Mouse (Mus musculus): Measurements from ENCODE around the gene Slc35a1. TPM values are rescaled to one million over a fixed set of nuclear protein-coding genes. Genes with fewer than 3 reads are reported as not detected.
A peak's percentile ranks its signal among the peaks of the same experiment; 100 is the strongest.

The Slc35a1 gene
- polyA plus RNA-seq, 1 experiment from 2014 or later: 46.1 TPM

DNA sequence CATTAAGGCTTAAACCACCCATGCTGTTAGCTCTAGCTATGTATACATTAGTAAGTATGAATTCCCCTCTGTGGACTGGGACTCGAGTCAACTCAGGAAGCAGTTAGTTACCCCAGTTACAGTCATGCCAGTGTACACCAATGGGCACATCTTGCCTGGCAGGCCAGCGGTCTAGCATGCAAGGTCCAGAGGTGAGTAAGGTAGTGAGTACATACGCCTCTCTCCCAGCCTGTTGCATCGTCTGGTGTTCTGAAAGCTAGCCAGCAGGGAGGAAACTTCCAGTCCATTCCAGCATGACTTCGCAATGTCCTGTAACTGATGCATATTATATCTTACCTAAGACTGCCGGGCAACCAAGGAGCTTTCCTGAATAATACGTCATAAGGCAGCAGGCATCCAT lies 34.1 kb downstream of the Slc35a1 start:
- Histone ChIP-seq H3K4me2 (no peak overlapping the region), H3K27me3 (replicated peaks) (no peaks in the 10 kb centered on the region), H3K27ac (ENCODE audit: poor library complexity, severe bottlenecking) (no peak overlapping the region), H3K9me3 (replicated peaks) (no peaks in the 10 kb centered on the region), H3K4me1 (replicated peaks) (no peaks in the 10 kb centered on the region), H3K4me3 (no peak overlapping the region), H3K36me3 (peaks cover 56% of the 10 kb centered on the region), H3K9ac (no peak overlapping the region)
- no peak for ATAC-seq (ENCODE audit: insufficient number of reproducible peaks, low FRiP score)
- 90% methylated on average over 7 of the region's 7 CpGs for WGBS

DNA sequence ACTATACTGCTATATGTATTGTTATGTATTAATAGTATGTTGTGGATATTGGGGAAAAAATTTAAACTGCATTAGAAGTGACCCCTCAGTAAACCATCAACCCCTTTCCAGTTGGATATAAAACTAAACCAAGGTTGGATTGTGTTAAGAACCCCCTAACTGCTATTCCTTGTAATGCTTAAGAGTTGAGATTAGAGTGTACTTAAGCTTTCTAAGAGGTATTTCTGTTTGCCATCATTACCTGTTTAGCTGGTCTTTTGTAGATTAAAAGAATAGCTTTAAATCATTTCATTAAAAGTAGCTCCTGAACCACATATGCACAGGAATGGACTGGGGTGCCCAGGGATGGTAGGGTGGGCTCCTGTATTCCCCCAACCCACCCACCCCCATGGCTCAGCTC lies 42.5 kb downstream of the Slc35a1 start:
- H3K4me2 ChIP-seq: no peak overlapping the region
- H3K9ac ChIP-seq: no peak overlapping the region
- no peak for ATAC-seq (ENCODE audit: insufficient number of reproducible peaks, low FRiP score)
- H3K9me3 ChIP-seq (replicated peaks): no peaks in the 10 kb centered on the region
- no peaks in the 10 kb centered on the region for H3K27me3 ChIP-seq (replicated peaks)
- H3K36me3 ChIP-seq: peaks cover 62% of the 10 kb centered on the region
- no peak overlapping the region for H3K4me3 ChIP-seq
- no peak overlapping the region for H3K27ac ChIP-seq (ENCODE audit: poor library complexity, severe bottlenecking)
- no peaks in the 10 kb centered on the region for H3K4me1 ChIP-seq (replicated peaks)

DNA sequence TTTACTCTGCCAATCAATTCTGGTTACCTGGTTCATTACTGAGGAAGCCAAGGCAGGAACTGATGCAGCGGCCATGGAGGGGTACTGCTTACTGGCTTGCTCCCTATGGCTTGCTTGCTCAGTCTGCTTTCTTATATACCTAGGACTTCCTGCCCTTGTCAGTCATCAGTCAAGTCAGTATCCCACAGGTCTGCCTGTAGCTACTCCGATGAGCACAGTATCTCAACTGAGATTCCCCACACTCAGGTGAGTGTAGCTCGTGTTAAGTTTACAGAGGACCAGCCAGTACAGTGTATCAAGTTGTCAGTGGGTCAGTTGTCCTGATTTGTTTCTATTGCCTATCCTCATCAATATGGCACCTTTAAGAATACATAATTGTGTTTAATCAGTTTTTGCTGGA lies 46.5 kb downstream of the Slc35a1 start:
- no peak overlapping the region for H3K4me3 ChIP-seq
- no peak overlapping the region for H3K4me2 ChIP-seq
- no peak for ATAC-seq (ENCODE audit: insufficient number of reproducible peaks, low FRiP score)
- H3K36me3 ChIP-seq: peaks cover 46% of the 10 kb centered on the region
- no peaks in the 10 kb centered on the region for H3K9me3 ChIP-seq (replicated peaks)
- 95% methylated on average over 3 of the region's 3 CpGs for WGBS
- H3K9ac ChIP-seq: no peak overlapping the region
- no peak overlapping the region for H3K27ac ChIP-seq (ENCODE audit: poor library complexity, severe bottlenecking)
- no peaks in the 10 kb centered on the region for H3K27me3 ChIP-seq (replicated peaks)
- H3K4me1 ChIP-seq (replicated peaks): no peaks in the 10 kb centered on the region

DNA sequence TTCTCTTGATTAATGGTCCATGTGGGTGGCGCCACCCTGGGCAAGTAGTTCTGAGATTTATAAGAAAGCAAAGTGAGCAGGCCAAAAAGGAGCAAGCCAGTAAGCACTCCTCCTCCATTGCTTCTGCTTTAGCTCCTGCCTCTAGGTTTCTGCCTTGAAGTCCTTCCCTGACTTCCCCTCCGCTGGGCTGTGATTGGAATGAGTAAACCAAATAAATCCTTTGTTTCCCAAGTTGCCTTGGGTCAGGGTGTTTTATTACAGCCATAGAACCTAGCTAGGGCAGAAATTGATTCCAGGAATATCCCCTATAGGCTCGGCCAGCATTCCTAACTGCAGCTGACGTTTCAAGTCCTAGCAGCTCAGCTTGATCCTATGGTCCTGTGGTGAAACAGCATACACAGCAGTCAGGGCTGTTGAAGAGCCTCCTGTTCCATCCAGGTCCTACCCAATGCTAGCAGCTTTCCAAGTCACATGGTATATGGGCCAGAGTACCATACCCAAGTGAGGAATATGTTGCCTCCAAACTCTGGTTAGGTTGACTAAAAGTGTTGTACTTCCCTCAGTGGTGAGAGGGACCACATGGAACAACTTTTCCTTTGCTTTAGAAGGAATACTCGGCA lies 47.4 kb downstream of the Slc35a1 start:
- Histone ChIP-seq H3K27ac (ENCODE audit: poor library complexity, severe bottlenecking) (no peak overlapping the region), H3K9me3 (replicated peaks) (no peaks in the 10 kb centered on the region), H3K27me3 (replicated peaks) (no peaks in the 10 kb centered on the region), H3K9ac (no peak overlapping the region), H3K4me3 (no peak overlapping the region), H3K36me3 (peaks cover 42% of the 10 kb centered on the region), H3K4me1 (replicated peaks) (no peaks in the 10 kb centered on the region), H3K4me2 (no peak overlapping the region)
- WGBS: 91% methylated on average over 5 of the region's 5 CpGs
- ATAC-seq (ENCODE audit: insufficient number of reproducible peaks, low FRiP score): no peak

DNA sequence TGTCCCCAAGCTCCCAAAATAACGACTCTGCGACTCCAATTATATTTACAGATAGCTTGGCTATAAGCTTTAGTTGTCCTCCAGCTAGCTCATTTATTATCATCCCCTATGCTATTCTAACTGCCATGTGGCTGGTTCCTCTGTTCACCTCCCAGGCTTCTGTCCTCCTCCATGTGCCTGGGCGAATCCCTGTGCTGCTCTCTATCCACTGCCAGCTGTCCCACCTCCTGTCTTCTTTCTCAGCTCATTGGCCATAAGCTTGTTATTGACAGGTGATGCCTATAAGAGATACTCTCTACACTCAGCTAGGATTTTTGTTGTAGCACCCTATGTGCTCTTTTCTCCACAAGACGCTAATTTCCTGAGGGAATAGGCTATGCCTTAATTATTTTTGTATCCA lies 49.4 kb downstream of the Slc35a1 start:
- no peaks in the 10 kb centered on the region for H3K27me3 ChIP-seq (replicated peaks)
- no peak overlapping the region for H3K4me2 ChIP-seq
- no peak overlapping the region for H3K9ac ChIP-seq
- H3K9me3 ChIP-seq (replicated peaks): no peaks in the 10 kb centered on the region
- 89% methylated on average over 4 of the region's 4 CpGs for WGBS
- H3K27ac ChIP-seq (ENCODE audit: poor library complexity, severe bottlenecking): no peak overlapping the region
- no peaks in the 10 kb centered on the region for H3K4me1 ChIP-seq (replicated peaks)
- no peak for ATAC-seq (ENCODE audit: insufficient number of reproducible peaks, low FRiP score)
- peaks cover 47% of the 10 kb centered on the region for H3K36me3 ChIP-seq
- H3K4me3 ChIP-seq: no peak overlapping the region

DNA sequence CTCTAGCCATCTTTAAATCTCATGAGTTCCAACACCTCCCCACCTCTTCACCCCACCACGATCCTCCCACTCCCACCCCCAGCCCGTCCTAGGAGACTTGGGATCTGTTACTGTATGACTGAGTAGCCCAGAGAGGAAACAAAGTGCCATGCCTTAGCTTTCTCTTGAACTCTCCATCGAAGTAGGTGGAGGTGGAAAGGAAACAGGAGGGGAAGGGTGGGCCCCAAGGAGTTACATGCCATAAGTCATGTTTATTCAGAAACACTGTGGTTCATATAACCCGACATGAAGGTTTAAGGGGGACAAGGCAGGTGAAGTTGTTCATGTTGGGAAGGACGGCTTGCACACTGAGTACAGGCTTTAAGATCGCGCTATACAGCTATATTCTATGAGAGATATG lies 49.9 kb downstream of the Slc35a1 start:
- Histone ChIP-seq H3K4me1 (replicated peaks) (no peaks in the 10 kb centered on the region), H3K4me2 (no peak overlapping the region), H3K4me3 (no peak overlapping the region), H3K27ac (ENCODE audit: poor library complexity, severe bottlenecking) (no peak overlapping the region), H3K27me3 (replicated peaks) (no peaks in the 10 kb centered on the region), H3K9ac (no peak overlapping the region), H3K36me3 (peaks cover 46% of the 10 kb centered on the region), H3K9me3 (replicated peaks) (no peaks in the 10 kb centered on the region)
- 91% methylated on average over 7 of the region's 7 CpGs for whole genome bisulfite sequencing
- ATAC-seq (ENCODE audit: insufficient number of reproducible peaks, low FRiP score): no peak

DNA sequence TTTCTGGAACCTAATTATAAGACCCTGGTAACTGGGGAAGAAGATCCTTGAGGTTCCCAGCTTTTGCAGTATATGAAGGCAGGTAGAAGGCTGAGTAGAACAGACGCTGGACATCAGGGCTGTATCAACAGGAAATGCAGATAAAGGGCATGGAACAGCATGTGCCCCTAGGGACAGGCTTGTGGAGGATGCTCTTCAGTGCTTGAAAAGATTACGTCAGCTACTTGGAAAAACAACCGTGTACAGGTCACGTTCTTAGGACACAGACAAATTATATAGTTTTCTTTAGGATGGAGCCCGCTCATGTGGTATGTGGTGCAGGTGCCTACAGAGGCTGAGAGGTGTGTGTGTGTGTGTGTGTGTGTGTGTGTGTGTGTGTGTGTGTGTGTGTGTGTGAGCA lies 51.2 kb downstream of the Slc35a1 start:
- no peak overlapping the region for H3K9ac ChIP-seq
- H3K36me3 ChIP-seq: peaks cover 44% of the 10 kb centered on the region
- H3K27ac ChIP-seq (ENCODE audit: poor library complexity, severe bottlenecking): no peak overlapping the region
- no peaks in the 10 kb centered on the region for H3K9me3 ChIP-seq (replicated peaks)
- ATAC-seq (ENCODE audit: insufficient number of reproducible peaks, low FRiP score): no peak
- WGBS: 66% methylated on average over 5 of the region's 5 CpGs
- H3K4me3 ChIP-seq: no peak overlapping the region
- H3K4me1 ChIP-seq (replicated peaks): no peaks in the 10 kb centered on the region
- no peaks in the 10 kb centered on the region for H3K27me3 ChIP-seq (replicated peaks)
- H3K4me2 ChIP-seq: no peak overlapping the region

DNA sequence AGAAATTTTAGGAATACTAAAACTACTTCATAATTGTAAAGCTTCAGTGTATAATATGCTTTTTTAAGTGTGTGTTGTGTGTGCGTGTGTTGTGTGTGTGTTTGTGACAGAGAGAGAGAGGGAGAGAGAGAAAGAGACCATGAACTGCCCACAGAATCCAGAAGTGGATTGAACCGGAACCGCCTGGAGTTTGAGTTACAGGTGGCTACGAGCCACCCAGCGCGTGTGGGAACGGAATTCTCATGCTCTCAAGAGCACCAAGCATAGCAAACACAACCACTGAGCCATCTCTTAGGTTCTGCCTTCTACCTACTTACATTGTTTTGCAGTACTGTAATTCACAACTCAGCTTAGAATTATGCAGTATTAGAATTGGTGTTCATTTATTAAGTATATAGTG lies 53.1 kb downstream of the Slc35a1 start:
- no peaks in the 10 kb centered on the region for H3K9me3 ChIP-seq (replicated peaks)
- H3K27me3 ChIP-seq (replicated peaks): no peaks in the 10 kb centered on the region
- peaks cover 35% of the 10 kb centered on the region for H3K36me3 ChIP-seq
- H3K4me2 ChIP-seq: no peak overlapping the region
- no peak overlapping the region for H3K4me3 ChIP-seq
- no peak for ATAC-seq (ENCODE audit: insufficient number of reproducible peaks, low FRiP score)
- no peak overlapping the region for H3K27ac ChIP-seq (ENCODE audit: poor library complexity, severe bottlenecking)
- WGBS: 96% methylated on average over 7 of the region's 7 CpGs
- H3K9ac ChIP-seq: no peak overlapping the region
- H3K4me1 ChIP-seq (replicated peaks): no peaks in the 10 kb centered on the region

DNA sequence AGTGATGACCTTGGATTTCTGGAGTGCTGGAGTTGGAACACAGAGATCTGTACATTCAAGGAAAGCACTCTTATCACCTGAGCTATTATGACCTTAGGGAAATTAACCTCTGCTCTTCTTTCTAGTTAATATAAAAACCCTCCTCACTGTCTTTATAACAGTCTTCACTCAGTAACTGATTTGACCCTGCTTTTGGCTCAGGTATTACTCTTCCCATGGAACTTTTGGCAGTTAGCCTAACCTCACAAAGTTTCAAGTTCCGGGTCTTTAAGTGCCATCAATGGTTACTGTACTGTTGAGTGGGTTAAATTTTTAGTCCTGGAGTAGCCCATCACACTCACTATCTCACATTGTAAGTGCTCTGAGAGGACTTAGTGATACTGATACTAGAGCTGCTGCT lies 57.3 kb downstream of the Slc35a1 start:
- WGBS: 70% methylated on average over 1 of the region's 1 CpGs
- no peak overlapping the region for H3K27ac ChIP-seq (ENCODE audit: poor library complexity, severe bottlenecking)
- H3K36me3 ChIP-seq: peaks cover 51% of the 10 kb centered on the region
- no peak overlapping the region for H3K4me2 ChIP-seq
- ATAC-seq (ENCODE audit: insufficient number of reproducible peaks, low FRiP score): no peak
- no peak overlapping the region for H3K9ac ChIP-seq
- H3K9me3 ChIP-seq (replicated peaks): no peaks in the 10 kb centered on the region
- no peak overlapping the region for H3K4me3 ChIP-seq
- H3K4me1 ChIP-seq (replicated peaks): no peaks in the 10 kb centered on the region
- H3K27me3 ChIP-seq (replicated peaks): no peaks in the 10 kb centered on the region

DNA sequence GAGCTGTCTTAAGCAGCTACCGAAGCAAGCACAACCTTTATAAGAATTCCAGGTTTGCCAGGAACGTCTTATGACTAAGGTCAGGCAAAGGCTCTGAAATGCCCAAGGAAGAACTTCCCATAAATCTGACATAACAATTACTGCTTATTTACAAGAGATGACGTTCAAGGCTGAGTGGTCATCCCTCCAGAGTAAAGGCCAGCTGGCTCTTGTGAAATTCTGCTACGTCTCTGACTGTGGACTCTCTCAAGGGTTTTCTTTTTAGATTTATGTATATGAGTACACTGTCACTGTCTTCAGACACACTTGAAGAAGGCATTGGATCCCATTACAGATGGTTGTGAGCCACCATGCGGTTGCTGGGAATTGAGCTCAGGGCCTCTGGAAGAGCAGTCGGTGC lies 60.8 kb downstream of the Slc35a1 start:
- WGBS: 87% methylated on average over 6 of the region's 6 CpGs
- H3K9ac ChIP-seq: no peak overlapping the region
- H3K9me3 ChIP-seq (replicated peaks): no peaks in the 10 kb centered on the region
- no peak overlapping the region for H3K27ac ChIP-seq (ENCODE audit: poor library complexity, severe bottlenecking)
- no peak for ATAC-seq (ENCODE audit: insufficient number of reproducible peaks, low FRiP score)
- H3K4me1 ChIP-seq (replicated peaks): no peaks in the 10 kb centered on the region
- no peaks in the 10 kb centered on the region for H3K27me3 ChIP-seq (replicated peaks)
- H3K4me3 ChIP-seq: no peak overlapping the region
- H3K36me3 ChIP-seq: peaks cover 39% of the 10 kb centered on the region
- no peak overlapping the region for H3K4me2 ChIP-seq

DNA sequence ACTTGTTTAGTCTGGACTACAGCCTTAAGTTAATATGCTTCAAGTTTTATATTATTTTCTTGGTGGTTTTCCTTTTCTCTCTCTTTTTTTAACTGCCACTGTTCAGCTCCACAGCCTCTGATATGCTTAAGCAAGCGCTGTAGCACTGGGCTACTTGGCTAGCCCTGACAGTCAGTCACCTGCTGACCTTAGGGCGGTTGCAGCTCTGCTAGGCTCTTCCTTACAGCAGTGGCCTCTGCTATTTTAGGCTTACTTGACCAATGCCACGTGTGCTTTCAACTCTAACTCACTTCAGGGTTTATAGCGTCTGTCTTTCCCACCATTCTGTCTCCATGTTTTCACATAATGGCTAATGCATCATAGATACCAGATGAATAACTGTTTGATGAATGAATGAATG lies 61.7 kb downstream of the Slc35a1 start:
- no peak overlapping the region for H3K4me3 ChIP-seq
- H3K27me3 ChIP-seq (replicated peaks): no peaks in the 10 kb centered on the region
- H3K4me1 ChIP-seq (replicated peaks): no peaks in the 10 kb centered on the region
- no peak overlapping the region for H3K4me2 ChIP-seq
- H3K9me3 ChIP-seq (replicated peaks): no peaks in the 10 kb centered on the region
- H3K36me3 ChIP-seq: peaks cover 32% of the 10 kb centered on the region
- no peak overlapping the region for H3K9ac ChIP-seq
- no peak overlapping the region for H3K27ac ChIP-seq (ENCODE audit: poor library complexity, severe bottlenecking)
- no peak for ATAC-seq (ENCODE audit: insufficient number of reproducible peaks, low FRiP score)
- 75% methylated on average over 4 of the region's 4 CpGs for WGBS

DNA sequence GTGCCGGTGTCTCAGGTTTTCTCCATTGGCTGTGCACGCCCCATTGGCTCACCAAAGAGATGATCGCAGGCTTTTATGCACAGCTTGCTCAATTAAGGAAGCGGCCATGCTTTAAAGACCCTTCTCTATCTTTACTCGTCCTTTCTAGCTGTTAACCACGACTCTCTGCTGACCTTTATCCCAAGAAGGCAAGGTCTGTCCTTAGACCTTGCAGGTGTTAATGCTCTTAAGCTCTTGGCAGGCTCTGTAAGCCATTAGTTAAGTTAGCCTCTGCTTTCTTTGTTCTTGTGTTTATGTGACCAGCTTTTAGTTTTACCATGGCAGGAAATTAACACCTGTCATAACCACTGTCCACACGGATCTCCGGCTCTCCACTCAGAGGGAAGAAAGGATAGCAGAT lies 71.1 kb downstream of the Slc35a1 start:
- Histone ChIP-seq H3K27ac (ENCODE audit: poor library complexity, severe bottlenecking) (no peak overlapping the region), H3K9ac (0 out of 2 replicates have a peak overlapping the region, but pooled peaks have one; percentile 97), H3K9me3 (replicated peaks) (no peaks in the 10 kb centered on the region), H3K27me3 (replicated peaks) (no peaks in the 10 kb centered on the region), H3K4me1 (replicated peaks) (peaks cover 21% of the 10 kb centered on the region), H3K36me3 (no peaks in the 10 kb centered on the region), H3K4me2 (peak overlapping the region; percentile 91), H3K4me3 (peak overlapping the region; percentile 96; the same call in 1 of the 2 replicates)
- ATAC-seq (ENCODE audit: insufficient number of reproducible peaks, low FRiP score): no peak
- 82% methylated on average over 8 of the region's 8 CpGs for WGBS

Measured in heart, embryonic 12.5 days (tissue).